Mouse (Mus musculus) bone marrow, adult 2 months (tissue): ENCODE measurements around the gene Tmem242.

Experiments used
- CTCF ChIP-seq: fragments of 200-500 bp; IDR thresholded peaks from 2 replicates; pipeline ENCODE4 v1.5.1; 2011; ENCODE audit warnings: low read length, control low read depth; ENCODE audit not compliant: control insufficient read depth, insufficient read depth
- POLR2A ChIP-seq: fragments of 200-500 bp; IDR thresholded peaks from 2 replicates; pipeline ENCODE4 v1.6.1; 2011; ENCODE audit warnings: low read depth, mild to moderate bottlenecking, control low read depth, low read length, borderline replicate concordance; ENCODE audit not compliant: control insufficient read depth

- TF ChIP-seq POLR2A, result no peak
- no peak for TF ChIP-seq CTCF
These were observed 38.8 kb downstream of the Tmem242 start for GRCm38 (mm10) chr17:5401288-5401687.
